14 mouse cellular contexts compared by ENCODE assay signal in genomic region chr15:79381644-79382043, GRCm38 (mm10). TPM values are rescaled to one million over a fixed set of nuclear protein-coding genes. Genes with fewer than 3 reads are reported as not detected.
DNase-seq lines count a peak whose midpoint lies in the region; ATAC-seq and TF ChIP-seq lines count a peak whose summit lies in the region.
"Had no signal": no experiment of that assay in that cellular context is flagged by ENCODE, and none has a peak within 500 bp of the region (broad histone marks: within the 10 kb centered on the region; RNA-seq: fewer than 3 reads in every experiment).

No protein-coding gene starts in this region.

- no peak for DNase-seq in forebrain, postnatal 0 days
- DNase-seq in forebrain, embryonic 11.5 days (ENCODE audit: low spot score) = no peak
- no peak for DNase-seq in heart, adult 11 months
- peak; percentile 24 for DNase-seq in CH12.LX (ENCODE audit: extremely low read depth)
- DNase-seq in thymus, adult 18-20 months = peak; percentile 66 to 80
- no peak for DNase-seq in frontal cortex, adult 2 months (ENCODE audit: extremely low spot score in 1 of 2, low spot score in 1 of 2)
- no peak for DNase-seq in adrenal gland, postnatal 4 days (ENCODE audit: low spot score in 2 of 2)
- DNase-seq: adrenal gland, adult 8-10 months; kidney, adult 18-20 months; kidney, postnatal 10 days had no signal

- no peak for TF ChIP-seq RAD21 in CH12.LX (IDR thresholded peaks at IDR 0.05; ENCODE audit: low read depth, low read length)

- H3K4me1 ChIP-seq in forebrain, postnatal 0 days (ENCODE audit: insufficient read depth) = peaks cover 13% of the 10 kb centered on the region; the same call in 1 of the 2 replicates
- H3K4me1 ChIP-seq in forebrain, embryonic 11.5 days (replicated peaks; ENCODE audit: control insufficient read depth, insufficient read depth, low read length) = no peaks in the 10 kb centered on the region
- peaks cover 59% of the 10 kb centered on the region for H3K4me1 ChIP-seq in heart, embryonic 15.5 days (replicated peaks)
- H3K4me1 ChIP-seq in CH12.LX (ENCODE audit: control insufficient read depth in 1 of 2, insufficient read depth in 2 of 2) = peaks cover 20 to 36% of the 10 kb centered on the region in 2 experiments
- H3K4me1 ChIP-seq: embryonic facial prominence, embryonic 12.5 days had no signal

- no peak overlapping the region for H3K4me2 ChIP-seq in forebrain, postnatal 0 days (ENCODE audit: low read depth)
- no peak overlapping the region for H3K4me2 ChIP-seq in forebrain, embryonic 11.5 days (ENCODE audit: low read depth, low read length, severe bottlenecking)
- peak overlapping the region; percentile 53; the same call in 1 of the 2 replicates for H3K4me2 ChIP-seq in heart, embryonic 15.5 days
- H3K4me2 ChIP-seq in CH12.LX (ENCODE audit: insufficient read depth, low read depth, poor library complexity, severe bottlenecking) = peak overlapping the region; percentile 17
- H3K4me2 ChIP-seq: embryonic facial prominence, embryonic 12.5 days; lung, embryonic 15.5 days; midbrain, embryonic 13.5 days had no signal

- no peak for TF ChIP-seq CTCF in forebrain, postnatal 0 days (IDR thresholded peaks at IDR 0.05; ENCODE audit: low read depth)
- no peak for TF ChIP-seq CTCF in CH12.LX (conservative IDR thresholded peaks at IDR 0.05 in 1 of 2, IDR thresholded peaks at IDR 0.05 in 1 of 2; ENCODE audit: low read depth in 2 of 2, low read length in 2 of 2)

- no peak for TF ChIP-seq POLR2A in CH12.LX (IDR thresholded peaks at IDR 0.05; ENCODE audit: low read depth, low read length)

- H3K27ac ChIP-seq in forebrain, postnatal 0 days (ENCODE audit: low read depth, low read length) = peak overlapping the region; percentile 86
- H3K27ac ChIP-seq in forebrain, embryonic 11.5 days (ENCODE audit: low read depth, low read length) = no peak overlapping the region
- peak overlapping the region; percentile 90 for H3K27ac ChIP-seq in heart, embryonic 15.5 days
- H3K27ac ChIP-seq in CH12.LX (ENCODE audit: insufficient read depth, low read depth) = peak overlapping the region; percentile 36; the same call in 1 of the 2 replicates
- H3K27ac ChIP-seq: embryonic facial prominence, embryonic 12.5 days; midbrain, embryonic 13.5 days had no signal

- dilution Hi-C loops in CH12.LX (cut with MboI; ENCODE audit: extremely low pct_ligation_motif_present, extremely low pct_unique_long_range_greater_than_20kb, low sequenced_read_pairs) = no loop called here

- H3K4me3 ChIP-seq in forebrain, postnatal 0 days (ENCODE audit: low read depth, low read length) = no peak overlapping the region
- no peak overlapping the region for H3K4me3 ChIP-seq in forebrain, embryonic 11.5 days (ENCODE audit: low read depth, low read length)
- H3K4me3 ChIP-seq in heart, embryonic 15.5 days = no peak overlapping the region
- H3K4me3 ChIP-seq in CH12.LX (replicated peaks in 1 of 3; ENCODE audit: low read depth in 2 of 3, low read length in 2 of 3, poor library complexity in 1 of 3) = peak overlapping the region in 1 of 3 experiments; percentile 28
- H3K4me3 ChIP-seq: embryonic facial prominence, embryonic 12.5 days; lung, embryonic 15.5 days; midbrain, embryonic 13.5 days had no signal

- no peak for ATAC-seq in forebrain, postnatal 0 days
- ATAC-seq in forebrain, embryonic 11.5 days (replicated peaks; ENCODE audit: low FRiP score) = no peak
- ATAC-seq in heart, embryonic 15.5 days (replicated peaks; ENCODE audit: insufficient number of reproducible peaks, insufficient read depth, low FRiP score, low read depth) = no peak
- ATAC-seq: midbrain, embryonic 13.5 days had no signal

- H3K9me3 ChIP-seq in forebrain, postnatal 0 days (ENCODE audit: low read length) = no peaks in the 10 kb centered on the region
- H3K9me3 ChIP-seq in forebrain, embryonic 11.5 days (ENCODE audit: control insufficient read depth, low read length) = no peaks in the 10 kb centered on the region
- H3K9me3 ChIP-seq in heart, embryonic 15.5 days (replicated peaks) = no peaks in the 10 kb centered on the region
- peaks cover 2% of the 10 kb centered on the region for H3K9me3 ChIP-seq in CH12.LX (replicated peaks; ENCODE audit: low read length)
- H3K9me3 ChIP-seq: embryonic facial prominence, embryonic 12.5 days; lung, embryonic 15.5 days; midbrain, embryonic 13.5 days had no signal

- no peak for TF ChIP-seq EP300 in CH12.LX (IDR thresholded peaks at IDR 0.05; ENCODE audit: low read length)

- in situ Hi-C loops in CH12.LX (cut with MboI; ENCODE audit: low pct_ligation_motif_present, low pct_unique_long_range_greater_than_20kb, low sequenced_read_pairs) = no loop called here

- WGBS in forebrain, postnatal 0 days = 84% methylated on average over 9 of the region's 9 CpGs
- 86% methylated on average over 9 of the region's 9 CpGs for WGBS in forebrain, embryonic 11.5 days
- WGBS in heart, embryonic 15.5 days = 76% methylated on average over 9 of the region's 9 CpGs

- H3K9ac ChIP-seq in forebrain, postnatal 0 days = no peak overlapping the region
- H3K9ac ChIP-seq in forebrain, embryonic 11.5 days (ENCODE audit: low read length) = no peak overlapping the region
- H3K9ac ChIP-seq in heart, embryonic 15.5 days = no peak overlapping the region
- H3K9ac ChIP-seq in CH12.LX (ENCODE audit: insufficient read depth, low read depth) = no peak overlapping the region
- H3K9ac ChIP-seq: embryonic facial prominence, embryonic 12.5 days; lung, embryonic 15.5 days; midbrain, embryonic 13.5 days had no signal

- H3K36me3 ChIP-seq in forebrain, postnatal 0 days (ENCODE audit: insufficient read depth) = peaks cover 19% of the 10 kb centered on the region
- H3K36me3 ChIP-seq in forebrain, embryonic 11.5 days (ENCODE audit: control insufficient read depth, insufficient read depth, low read length) = no peaks in the 10 kb centered on the region
- H3K36me3 ChIP-seq in heart, embryonic 15.5 days = peaks cover 12% of the 10 kb centered on the region; the same call in 1 of the 2 replicates
- H3K36me3 ChIP-seq in CH12.LX (replicated peaks in 1 of 2; ENCODE audit: control insufficient read depth in 1 of 2, insufficient read depth in 1 of 2, low read length in 1 of 2) = peaks cover 20 to 72% of the 10 kb centered on the region in 2 experiments

- peaks cover 14% of the 10 kb centered on the region for H3K79me2 ChIP-seq in CH12.LX (replicated peaks; ENCODE audit: control insufficient read depth, extremely low read depth, insufficient read depth, poor library complexity, severe bottlenecking)

- no peaks in the 10 kb centered on the region for H3K27me3 ChIP-seq in forebrain, postnatal 0 days (ENCODE audit: insufficient read depth, low read length)
- H3K27me3 ChIP-seq in forebrain, embryonic 11.5 days (ENCODE audit: control insufficient read depth, insufficient read depth, low read length) = no peaks in the 10 kb centered on the region
- H3K27me3 ChIP-seq in heart, embryonic 15.5 days = no peaks in the 10 kb centered on the region
- no peaks in the 10 kb centered on the region for H3K27me3 ChIP-seq in CH12.LX (replicated peaks)
- H3K27me3 ChIP-seq: embryonic facial prominence, embryonic 12.5 days; lung, embryonic 15.5 days; midbrain, embryonic 13.5 days had no signal

TF ChIP-seq in CH12.LX, 34 proteins besides CTCF, POLR2A, EP300 and RAD21 (continues in another document):
- TF ChIP-seq MAZ (IDR thresholded peaks at IDR 0.05; ENCODE audit: low read depth, low read length) (no peak), ZC3H11A (IDR thresholded peaks at IDR 0.05; ENCODE audit: low read depth, low read length) (no peak), HCFC1 (IDR thresholded peaks at IDR 0.05; ENCODE audit: low read depth, low read length) (no peak), MAFK (IDR thresholded peaks at IDR 0.05; ENCODE audit: insufficient replicate concordance, low read length) (no peak), CHD1 (IDR thresholded peaks at IDR 0.05; ENCODE audit: low read depth, low read length) (no peak), POLR2AphosphoS2 (IDR thresholded peaks at IDR 0.05; ENCODE audit: low read depth, low read length) (no peak), TBP (conservative IDR thresholded peaks at IDR 0.05; ENCODE audit: low read depth, low read length) (no peak), UBTF (IDR thresholded peaks at IDR 0.05; ENCODE audit: low read depth, low read length) (no peak), E2F4 (IDR thresholded peaks at IDR 0.05; ENCODE audit: insufficient replicate concordance, low read depth, low read length) (no peak)

RNA-seq across cellular contexts. Expression of gene Tmem184b, which starts 21.7 kb away (rescaled TPM):
- total RNA-seq in forebrain, postnatal 0 days (2014; rRNA removed) = 32.0 and 41.9 TPM in 2 replicates
- 22.9 and 30.3 TPM in 2 replicates for polyA plus RNA-seq in forebrain, postnatal 0 days (2015; fragmentation: Nextera tagmentation; extraction: Ambion mirVana)
- polyA plus RNA-seq in forebrain, embryonic 11.5 days (2014; fragmentation: Nextera tagmentation; extraction: Ambion mirVana) = 52.3 and 55.2 TPM in 2 replicates
- polyA plus RNA-seq in heart, embryonic 15.5 days (2015; fragmentation: Nextera tagmentation; extraction: Ambion mirVana) = 58.3 and 83.8 TPM in 2 replicates
- 18.9 and 21.1 TPM in 2 replicates for total RNA-seq in CH12.LX (2012; rRNA removed)
- 7.1 and 7.2 TPM in 2 replicates for total RNA-seq in CH12.LX (2014; rRNA removed)
- polyA plus RNA-seq in CH12.LX (2012; ENCODE audit: insufficient read length, low read depth) = 38.0 and 42.7 TPM in 2 replicates
- polyA plus RNA-seq in frontal cortex, adult 2 months (2012; rRNA removed) = 73.0 and 78.2 TPM in 2 replicates
- total RNA-seq in adrenal gland, postnatal 4 days (2021) = 10 to 100 TPM; 45.7 to 47.4 TPM

RNA-seq across cellular contexts. Expression of gene Maff, which starts 35.2 kb away (rescaled TPM):
- total RNA-seq in forebrain, postnatal 0 days (2014; rRNA removed) = 2.5 and 3.0 TPM in 2 replicates
- polyA plus RNA-seq in forebrain, postnatal 0 days (2015; fragmentation: Nextera tagmentation; extraction: Ambion mirVana) = 0.74 and 1.1 TPM in 2 replicates
- polyA plus RNA-seq in forebrain, embryonic 11.5 days (2014; fragmentation: Nextera tagmentation; extraction: Ambion mirVana) = 1.5 TPM in 2 replicates
- polyA plus RNA-seq in heart, embryonic 15.5 days (2015; fragmentation: Nextera tagmentation; extraction: Ambion mirVana) = 3.5 and 3.8 TPM in 2 replicates
- total RNA-seq in CH12.LX (2012; rRNA removed) (9.3 and 15.4 TPM in 2 replicates), CH12.LX (2014; rRNA removed) (7.6 and 9.2 TPM in 2 replicates)
- 9.7 and 10.5 TPM in 2 replicates for polyA plus RNA-seq in CH12.LX (2012; ENCODE audit: insufficient read length, low read depth)
- 0.62 and 1.1 TPM in 2 replicates for polyA plus RNA-seq in frontal cortex, adult 2 months (2012; rRNA removed)
- 1 to 10 TPM; 3.2 to 4.6 TPM for total RNA-seq in adrenal gland, postnatal 4 days (2021)

RNA-seq across cellular contexts. Expression of gene Pla2g6, which starts 53.5 kb away (rescaled TPM):
- total RNA-seq in forebrain, postnatal 0 days (2014; rRNA removed) = 19.5 and 31.1 TPM in 2 replicates
- polyA plus RNA-seq in forebrain, postnatal 0 days (2015; fragmentation: Nextera tagmentation; extraction: Ambion mirVana) = 10.7 and 15.2 TPM in 2 replicates
- 20.8 and 22.3 TPM in 2 replicates for polyA plus RNA-seq in forebrain, embryonic 11.5 days (2014; fragmentation: Nextera tagmentation; extraction: Ambion mirVana)
- 9.9 and 13.5 TPM in 2 replicates for polyA plus RNA-seq in heart, embryonic 15.5 days (2015; fragmentation: Nextera tagmentation; extraction: Ambion mirVana)
- total RNA-seq in CH12.LX (2012; rRNA removed) = 18.7 and 20.9 TPM in 2 replicates
- total RNA-seq in CH12.LX (2014; rRNA removed) = 9.1 and 9.3 TPM in 2 replicates
- 12.7 and 14.8 TPM in 2 replicates for polyA plus RNA-seq in CH12.LX (2012; ENCODE audit: insufficient read length, low read depth)
- polyA plus RNA-seq in frontal cortex, adult 2 months (2012; rRNA removed) = 31.8 and 32.9 TPM in 2 replicates
- total RNA-seq in adrenal gland, postnatal 4 days (2021) = 10 to 100 TPM; 25.3 to 28.2 TPM

Comparison
In these comparisons a context has a peak if more than half of its experiments do, and no peak if none do; other contexts are left out.
1. DNase-seq: peak in CH12.LX (single experiment) and thymus, adult 18-20 months (2 of 2); none in forebrain, postnatal 0 days (single experiment), forebrain, embryonic 11.5 days (single experiment), heart, adult 11 months (single experiment), frontal cortex, adult 2 months (0 of 2) and adrenal gland, postnatal 4 days (0 of 2).
2. H3K4me2 ChIP-seq: peak in heart, embryonic 15.5 days (single experiment) and CH12.LX (single experiment); none in forebrain, postnatal 0 days (single experiment) and forebrain, embryonic 11.5 days (single experiment).